ENCODE assay signal across 30 mouse cellular contexts in the genomic region with DNA sequence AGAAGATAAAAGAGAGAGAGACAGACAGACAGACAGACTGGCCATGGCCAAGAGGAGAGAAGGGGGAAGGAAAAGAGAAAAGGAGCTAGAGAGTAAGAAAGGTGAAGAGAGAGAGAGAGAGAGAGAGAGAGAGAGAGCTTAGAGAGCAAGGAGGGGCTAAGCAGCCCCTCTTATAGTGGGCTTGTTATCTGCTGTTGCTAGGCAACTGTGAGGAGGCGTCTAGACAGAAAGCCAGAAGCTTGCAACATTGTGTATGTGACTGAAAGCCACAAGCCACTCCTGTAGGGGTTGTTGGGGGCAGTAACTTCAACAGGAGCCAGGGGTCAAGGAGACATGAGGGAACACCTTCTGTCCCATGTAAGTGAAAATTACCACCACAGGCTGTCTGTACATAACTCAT. TPM values are rescaled to one million over a fixed set of nuclear protein-coding genes. Genes with fewer than 3 reads are reported as not detected.
DNase-seq lines count a peak whose midpoint lies in the region; ATAC-seq lines count a peak whose summit lies in the region.
"Had no signal": no experiment of that assay in that cellular context is flagged by ENCODE, and none has a peak within 500 bp of the region (broad histone marks: within the 10 kb centered on the region; RNA-seq: fewer than 3 reads in every experiment).

No protein-coding gene starts in this region.

- no peak overlapping the region for H3K27ac ChIP-seq in embryonic facial prominence, embryonic 11.5 days (replicated peaks; ENCODE audit: low read depth, low read length)
- H3K27ac ChIP-seq in embryonic facial prominence, embryonic 10.5 days (replicated peaks) = no peak overlapping the region
- H3K27ac ChIP-seq in midbrain, embryonic 12.5 days (replicated peaks) = no peak overlapping the region
- no peak overlapping the region for H3K27ac ChIP-seq in midbrain, embryonic 16.5 days (ENCODE audit: low read length)
- H3K27ac ChIP-seq in limb, embryonic 10.5 days = no peak overlapping the region
- H3K27ac ChIP-seq: embryonic facial prominence, embryonic 12.5 days; heart, embryonic 15.5 days; neural tube, embryonic 12.5 days had no signal

- 36% methylated on average over 1 of the region's 1 CpGs for WGBS in embryonic facial prominence, embryonic 11.5 days
- 38% methylated on average over 1 of the region's 1 CpGs for WGBS in embryonic facial prominence, embryonic 10.5 days
- 11% methylated on average over 1 of the region's 1 CpGs for WGBS in midbrain, embryonic 12.5 days
- WGBS in midbrain, embryonic 16.5 days = 18% methylated on average over 1 of the region's 1 CpGs
- 45% methylated on average over 1 of the region's 1 CpGs for WGBS in limb, embryonic 10.5 days

- no peaks in the 10 kb centered on the region for H3K36me3 ChIP-seq in embryonic facial prominence, embryonic 11.5 days (replicated peaks; ENCODE audit: control insufficient read depth, insufficient read depth, low read depth, low read length)
- no peaks in the 10 kb centered on the region for H3K36me3 ChIP-seq in embryonic facial prominence, embryonic 10.5 days (replicated peaks)
- H3K36me3 ChIP-seq in midbrain, embryonic 12.5 days = no peaks in the 10 kb centered on the region
- H3K36me3 ChIP-seq in midbrain, embryonic 16.5 days (ENCODE audit: control insufficient read depth, insufficient read depth, low read length) = no peaks in the 10 kb centered on the region
- H3K36me3 ChIP-seq in limb, embryonic 10.5 days = no peaks in the 10 kb centered on the region
- H3K36me3 ChIP-seq: embryonic facial prominence, embryonic 12.5 days; heart, embryonic 15.5 days; neural tube, embryonic 12.5 days had no signal

- no peak overlapping the region for H3K9ac ChIP-seq in embryonic facial prominence, embryonic 11.5 days (replicated peaks; ENCODE audit: low read length)
- H3K9ac ChIP-seq in midbrain, embryonic 12.5 days (replicated peaks) = no peak overlapping the region
- H3K9ac ChIP-seq in midbrain, embryonic 16.5 days (ENCODE audit: low read depth, low read length) = no peak overlapping the region
- H3K9ac ChIP-seq: embryonic facial prominence, embryonic 12.5 days; heart, embryonic 15.5 days; neural tube, embryonic 12.5 days had no signal

- peak; percentile 9 for DNase-seq in embryonic facial prominence, embryonic 11.5 days (ENCODE audit: low spot score)
- no peak for DNase-seq in embryonic facial prominence, embryonic 10.5 days (ENCODE audit: low spot score)
- peak; percentile 24 for DNase-seq in embryo, embryonic 11 days
- peak; percentile 14 for DNase-seq in mesoderm, embryonic 11.5 days (ENCODE audit: low read depth, low spot score)
- DNase-seq in limb, embryonic 10.5 days (ENCODE audit: low spot score) = no peak
- DNase-seq in adrenal gland, postnatal 4 days (ENCODE audit: low spot score in 2 of 2) = no peak
- DNase-seq: adrenal gland, postnatal 14 days; cerebellum, adult 11-12 months; cerebellum, postnatal 14 days; gastrocnemius, postnatal 25 days; kidney, adult 9 months; kidney, postnatal 36 days; lung, adult 18-20 months; lung, postnatal 4 days; thymus, postnatal 14 days had no signal

- H3K9me3 ChIP-seq in embryonic facial prominence, embryonic 11.5 days (replicated peaks; ENCODE audit: control insufficient read depth, low read length) = no peaks in the 10 kb centered on the region
- H3K9me3 ChIP-seq in embryonic facial prominence, embryonic 10.5 days = no peaks in the 10 kb centered on the region
- H3K9me3 ChIP-seq in midbrain, embryonic 12.5 days = no peaks in the 10 kb centered on the region
- no peaks in the 10 kb centered on the region for H3K9me3 ChIP-seq in midbrain, embryonic 16.5 days (replicated peaks; ENCODE audit: control insufficient read depth, low read length, poor library complexity, severe bottlenecking)
- no peaks in the 10 kb centered on the region for H3K9me3 ChIP-seq in limb, embryonic 10.5 days (replicated peaks)
- H3K9me3 ChIP-seq: embryonic facial prominence, embryonic 12.5 days; heart, embryonic 15.5 days; neural tube, embryonic 12.5 days had no signal

- H3K4me3 ChIP-seq in embryonic facial prominence, embryonic 11.5 days (ENCODE audit: low read depth, low read length) = no peak overlapping the region
- H3K4me3 ChIP-seq in embryonic facial prominence, embryonic 10.5 days = no peak overlapping the region
- H3K4me3 ChIP-seq in midbrain, embryonic 12.5 days = no peak overlapping the region
- no peak overlapping the region for H3K4me3 ChIP-seq in midbrain, embryonic 16.5 days (ENCODE audit: low read depth, low read length)
- H3K4me3 ChIP-seq in limb, embryonic 10.5 days = no peak overlapping the region
- H3K4me3 ChIP-seq: embryonic facial prominence, embryonic 12.5 days; erythroblast, embryonic 14.5 days; heart, embryonic 15.5 days; neural tube, embryonic 12.5 days had no signal

- H3K27me3 ChIP-seq in embryonic facial prominence, embryonic 11.5 days (ENCODE audit: control insufficient read depth, insufficient read depth, low read length) = no peaks in the 10 kb centered on the region
- no peaks in the 10 kb centered on the region for H3K27me3 ChIP-seq in embryonic facial prominence, embryonic 10.5 days (replicated peaks; ENCODE audit: low read depth, poor library complexity, severe bottlenecking)
- H3K27me3 ChIP-seq in midbrain, embryonic 12.5 days = no peaks in the 10 kb centered on the region
- no peaks in the 10 kb centered on the region for H3K27me3 ChIP-seq in midbrain, embryonic 16.5 days (ENCODE audit: control insufficient read depth, insufficient read depth, low read depth, low read length)
- no peaks in the 10 kb centered on the region for H3K27me3 ChIP-seq in limb, embryonic 10.5 days (ENCODE audit: low read depth, poor library complexity, severe bottlenecking)
- H3K27me3 ChIP-seq: embryonic facial prominence, embryonic 12.5 days; heart, embryonic 15.5 days; neural tube, embryonic 12.5 days had no signal

- no peak for ATAC-seq in embryonic facial prominence, embryonic 11.5 days (replicated peaks; ENCODE audit: insufficient number of reproducible peaks, low FRiP score, low TSS enrichment, low read depth)
- ATAC-seq in midbrain, embryonic 12.5 days (ENCODE audit: low FRiP score, low read depth) = peak; percentile 76
- no peak for ATAC-seq in midbrain, embryonic 16.5 days
- ATAC-seq: activated CD4-positive, CD25-positive, alpha-beta regulatory T cell, adult 4 months; CD4-positive, CD25-positive, alpha-beta regulatory T cell, adult 4 months; Patski had no signal

- H3K4me2 ChIP-seq in embryonic facial prominence, embryonic 11.5 days (ENCODE audit: low read depth, low read length) = no peak overlapping the region
- no peak overlapping the region for H3K4me2 ChIP-seq in midbrain, embryonic 12.5 days (replicated peaks)
- no peak overlapping the region for H3K4me2 ChIP-seq in midbrain, embryonic 16.5 days (ENCODE audit: low read length)
- H3K4me2 ChIP-seq: embryonic facial prominence, embryonic 12.5 days; heart, embryonic 15.5 days; liver, embryonic 11.5 days; neural tube, embryonic 12.5 days had no signal

- H3K4me1 ChIP-seq in embryonic facial prominence, embryonic 11.5 days (ENCODE audit: control insufficient read depth, insufficient read depth, low read length) = no peaks in the 10 kb centered on the region
- H3K4me1 ChIP-seq in embryonic facial prominence, embryonic 10.5 days = no peaks in the 10 kb centered on the region
- H3K4me1 ChIP-seq in midbrain, embryonic 12.5 days = no peaks in the 10 kb centered on the region
- no peaks in the 10 kb centered on the region for H3K4me1 ChIP-seq in midbrain, embryonic 16.5 days (ENCODE audit: control insufficient read depth, insufficient read depth, low read length)
- H3K4me1 ChIP-seq in limb, embryonic 10.5 days = no peaks in the 10 kb centered on the region
- H3K4me1 ChIP-seq: embryonic facial prominence, embryonic 12.5 days; heart, embryonic 15.5 days; neural tube, embryonic 12.5 days had no signal

RNA-seq across cellular contexts. Expression of a gene that starts 25.3 kb away (rescaled TPM):
- polyA plus RNA-seq in embryonic facial prominence, embryonic 11.5 days (2014; fragmentation: Nextera tagmentation; extraction: Ambion mirVana) = not detected in 2 replicates
- polyA plus RNA-seq in embryonic facial prominence, embryonic 10.5 days (2016; fragmentation: Nextera tagmentation; extraction: Ambion mirVana) = not detected in 2 replicates
- polyA plus RNA-seq in midbrain, embryonic 12.5 days (2016; fragmentation: Nextera tagmentation; extraction: Ambion mirVana) = not detected in 2 replicates
- not detected in 2 replicates for polyA plus RNA-seq in midbrain, embryonic 16.5 days (2015; fragmentation: Nextera tagmentation; extraction: Ambion mirVana)
- polyA plus RNA-seq in limb, embryonic 10.5 days (2016; fragmentation: Nextera tagmentation; extraction: Ambion mirVana) = not detected in 2 replicates
- total RNA-seq in adrenal gland, postnatal 4 days (2021) = not detected
- total RNA-seq: adrenal gland, postnatal 14 days; ES-E14; gastrocnemius, postnatal 25 days; heart, adult 8-10 months; hematopoietic stem cell, adult 5-6 weeks had no signal
- polyA plus RNA-seq: activated CD4-positive, CD25-positive, alpha-beta regulatory T cell, adult 4 months; CD4-positive, CD25-positive, alpha-beta regulatory T cell, adult 4 months; embryonic facial prominence, embryonic 12.5 days; erythroblast, embryonic 14.5 days; heart, embryonic 15.5 days; limb, embryonic 11.5 days; liver, embryonic 11.5 days; neural tube, embryonic 12.5 days; Patski had no signal

RNA-seq across cellular contexts. Expression of a gene that starts 45.7 kb away (rescaled TPM):
- polyA plus RNA-seq in embryonic facial prominence, embryonic 11.5 days (2014; fragmentation: Nextera tagmentation; extraction: Ambion mirVana) = not detected in 2 replicates
- polyA plus RNA-seq in embryonic facial prominence, embryonic 10.5 days (2016; fragmentation: Nextera tagmentation; extraction: Ambion mirVana) = not detected in 2 replicates
- not detected in 2 replicates for polyA plus RNA-seq in midbrain, embryonic 12.5 days (2016; fragmentation: Nextera tagmentation; extraction: Ambion mirVana)
- not detected in 2 replicates for polyA plus RNA-seq in midbrain, embryonic 16.5 days (2015; fragmentation: Nextera tagmentation; extraction: Ambion mirVana)
- polyA plus RNA-seq in limb, embryonic 10.5 days (2016; fragmentation: Nextera tagmentation; extraction: Ambion mirVana) = not detected in 2 replicates
- not detected for total RNA-seq in adrenal gland, postnatal 4 days (2021)
- total RNA-seq: adrenal gland, postnatal 14 days; ES-E14; gastrocnemius, postnatal 25 days; heart, adult 8-10 months; hematopoietic stem cell, adult 5-6 weeks; left cerebral cortex, adult 18-20 months had no signal
- polyA plus RNA-seq: activated CD4-positive, CD25-positive, alpha-beta regulatory T cell, adult 4 months; CD4-positive, CD25-positive, alpha-beta regulatory T cell, adult 4 months; embryonic facial prominence, embryonic 12.5 days; erythroblast, embryonic 14.5 days; heart, embryonic 15.5 days; limb, embryonic 11.5 days; liver, embryonic 11.5 days; neural tube, embryonic 12.5 days; Patski had no signal

Comparison
In these comparisons a context has a peak if more than half of its experiments do, and no peak if none do; other contexts are left out.
1. DNase-seq: peak in embryonic facial prominence, embryonic 11.5 days (single experiment), embryo, embryonic 11 days (single experiment) and mesoderm, embryonic 11.5 days (single experiment); none in embryonic facial prominence, embryonic 10.5 days (single experiment), limb, embryonic 10.5 days (single experiment) and adrenal gland, postnatal 4 days (0 of 2).